Mouse (Mus musculus) T-helper 1 cell (primary cell): ENCODE results near the gene Vwa3a.
"Not testable (repeated sequence)": the region's sequence is repeated elsewhere in the genome, so short reads cannot be mapped to it uniquely, and the experiment has no call there.

ENCODE experiments used
- in situ Hi-C: fragments of 300-600 bp; cut with MboI, MseI; formaldehyde crosslinking; loops from one replicate; pipeline ENCODE4 v1.15.1; 2025; ENCODE audit warnings: high pct_unique_total_duplicates

The Vwa3a gene

GRCm38 (mm10) chr7:120739018-120739417 lies at the start of gene Vwa3a:
Gene Vwa3a (plus strand): TSS chr7:120739318.
- in situ Hi-C loops, result loop anchor here (5.0 kb wide), 2 partner anchors 67 to 492 kb away; partner anchors contain the start of gene Pdzd9

- in situ Hi-C loops, result loop anchor here (25.0 kb wide), 1 partner anchor 1722 kb away; no protein-coding TSS in a partner anchor
These were observed 48.5 kb upstream of the Vwa3a start for GRCm38 (mm10) chr7:120690634-120691033.

GRCm38 (mm10) chr7:120693831-120694375 lies 45.2 kb upstream of the Vwa3a start:
- in situ Hi-C loops, result loop anchor here (25.0 kb wide), 1 partner anchor 1718 kb away; no protein-coding TSS in a partner anchor

- in situ Hi-C loops, result loop anchor here (25.0 kb wide), 1 partner anchor 1717 kb away; no protein-coding TSS in a partner anchor
These were observed 43.9 kb upstream of the Vwa3a start for GRCm38 (mm10) chr7:120695196-120695595.

GRCm38 (mm10) chr7:120695641-120696040 lies 43.5 kb upstream of the Vwa3a start:
- in situ Hi-C loops, result loop anchor here (25.0 kb wide), 1 partner anchor 1717 kb away; no protein-coding TSS in a partner anchor

GRCm38 (mm10) chr7:120696331-120696730 lies 42.8 kb upstream of the Vwa3a start:
- in situ Hi-C loops, result loop anchor here (25.0 kb wide), 1 partner anchor 1716 kb away; no protein-coding TSS in a partner anchor

GRCm38 (mm10) chr7:120699586-120699985 lies 39.5 kb upstream of the Vwa3a start:
- in situ Hi-C loops, result loop anchor here (25.0 kb wide), 1 partner anchor 1713 kb away; no protein-coding TSS in a partner anchor

GRCm38 (mm10) chr7:120703888-120704287 lies 35.2 kb upstream of the Vwa3a start:
- in situ Hi-C loops, result no loop called here

GRCm38 (mm10) chr7:120712071-120712470 lies 27.0 kb upstream of the Vwa3a start:
- in situ Hi-C loops, result no loop called here

GRCm38 (mm10) chr7:120713225-120713624 lies 25.9 kb upstream of the Vwa3a start:
- in situ Hi-C loops, result no loop called here

- in situ Hi-C loops, result not testable (repeated sequence)
These were observed 25.2 kb upstream of the Vwa3a start for GRCm38 (mm10) chr7:120713951-120714350.

- in situ Hi-C loops, result no loop called here
These were observed 21.9 kb upstream of the Vwa3a start for GRCm38 (mm10) chr7:120717261-120717660.

GRCm38 (mm10) chr7:120721051-120721450 lies 18.1 kb upstream of the Vwa3a start:
- in situ Hi-C loops, result no loop called here

GRCm38 (mm10) chr7:120721456-120721855 lies 17.7 kb upstream of the Vwa3a start:
- in situ Hi-C loops, result no loop called here

- in situ Hi-C loops, result no loop called here
These were observed 17.1 kb upstream of the Vwa3a start for GRCm38 (mm10) chr7:120722063-120722462.

- in situ Hi-C loops, result no loop called here
These were observed 16.3 kb upstream of the Vwa3a start for GRCm38 (mm10) chr7:120722839-120723278.

- in situ Hi-C loops, result no loop called here
These were observed 11.5 kb upstream of the Vwa3a start for GRCm38 (mm10) chr7:120727581-120727980.

GRCm38 (mm10) chr7:120729635-120730034 lies 9.5 kb upstream of the Vwa3a start:
- in situ Hi-C loops, result no loop called here

- in situ Hi-C loops, result no loop called here
These were observed 6.2 kb upstream of the Vwa3a start for GRCm38 (mm10) chr7:120732906-120733305.

GRCm38 (mm10) chr7:120739558-120740101 lies 512 bp downstream of the Vwa3a start:
- in situ Hi-C loops, result loop anchor here (5.0 kb wide), 2 partner anchors 67 to 492 kb away; partner anchors contain the start of gene Pdzd9

- in situ Hi-C loops, result no loop called here
These were observed 4.5 kb downstream of the Vwa3a start for GRCm38 (mm10) chr7:120743366-120744351.

GRCm38 (mm10) chr7:120744606-120745005 lies 5.5 kb downstream of the Vwa3a start:
- in situ Hi-C loops, result no loop called here
